Mouse (Mus musculus): ENCODE results near the gene Eppin. TPM values are rescaled to one million over a fixed set of nuclear protein-coding genes. Genes with fewer than 3 reads are reported as not detected.

Eppin gene
- polyA plus RNA-seq, 1 experiment = not detected

GRCm38 (mm10) chr2:164549338-164549737 lies 44.1 kb downstream of the Eppin start:
- no peaks in the 10 kb centered on the region for H3K4me1 ChIP-seq (ENCODE audit: control insufficient read depth, insufficient read depth, low read length)
- no peak overlapping the region for H3K27ac ChIP-seq (ENCODE audit: insufficient read depth, low read depth, low read length)
- no peak for TF ChIP-seq POLR2A (IDR thresholded peaks at IDR 0.05; ENCODE audit: insufficient read depth, low read depth, low read length)
- TF ChIP-seq CTCF (IDR thresholded peaks at IDR 0.05; ENCODE audit: insufficient read depth, low read depth, low read length) = no peak
- WGBS = 36% methylated on average over 4 of the region's 4 CpGs
- H3K4me3 ChIP-seq (ENCODE audit: insufficient read depth, low read depth, low read length) = no peak overlapping the region

- WGBS = 61% methylated on average over 5 of the region's 5 CpGs
Measured at GRCm38 (mm10) chr2:164544454-164545097, 48.8 kb downstream of the Eppin start.

GRCm38 (mm10) chr2:164543745-164544144 lies 49.6 kb downstream of the Eppin start:
- H3K4me1 ChIP-seq (ENCODE audit: control insufficient read depth, insufficient read depth, low read length) = no peaks in the 10 kb centered on the region
- H3K27ac ChIP-seq (ENCODE audit: insufficient read depth, low read depth, low read length) = no peak overlapping the region
- no peak overlapping the region for H3K4me3 ChIP-seq (ENCODE audit: insufficient read depth, low read depth, low read length)
- TF ChIP-seq POLR2A (IDR thresholded peaks at IDR 0.05; ENCODE audit: insufficient read depth, low read depth, low read length) (no peak), CTCF (IDR thresholded peaks at IDR 0.05; ENCODE audit: insufficient read depth, low read depth, low read length) (no peak)
- 60% methylated on average over 2 of the region's 2 CpGs for WGBS

More at GRCm38 (mm10) chr2:164544454-164545097, 48.8 kb downstream of the Eppin start:
- no peak overlapping the region for H3K4me3 ChIP-seq (ENCODE audit: insufficient read depth, low read depth, low read length)
- TF ChIP-seq CTCF (IDR thresholded peaks at IDR 0.05; ENCODE audit: insufficient read depth, low read depth, low read length) (no peak), POLR2A (IDR thresholded peaks at IDR 0.05; ENCODE audit: insufficient read depth, low read depth, low read length) (no peak)
- H3K27ac ChIP-seq (ENCODE audit: insufficient read depth, low read depth, low read length) = no peak overlapping the region
- no peaks in the 10 kb centered on the region for H3K4me1 ChIP-seq (ENCODE audit: control insufficient read depth, insufficient read depth, low read length)

GRCm38 (mm10) chr2:164542598-164542997 lies 50.8 kb downstream of the Eppin start:
- H3K27ac ChIP-seq (ENCODE audit: insufficient read depth, low read depth, low read length) = no peak overlapping the region
- no peak overlapping the region for H3K4me3 ChIP-seq (ENCODE audit: insufficient read depth, low read depth, low read length)
- TF ChIP-seq CTCF (IDR thresholded peaks at IDR 0.05; ENCODE audit: insufficient read depth, low read depth, low read length) (no peak), POLR2A (IDR thresholded peaks at IDR 0.05; ENCODE audit: insufficient read depth, low read depth, low read length) (no peak)
- WGBS = 81% methylated on average over 7 of the region's 7 CpGs
- H3K4me1 ChIP-seq (ENCODE audit: control insufficient read depth, insufficient read depth, low read length) = no peaks in the 10 kb centered on the region

GRCm38 (mm10) chr2:164542132-164542531 lies 51.3 kb downstream of the Eppin start:
- Histone ChIP-seq H3K27ac (ENCODE audit: insufficient read depth, low read depth, low read length) (no peak overlapping the region), H3K4me3 (ENCODE audit: insufficient read depth, low read depth, low read length) (no peak overlapping the region), H3K4me1 (ENCODE audit: control insufficient read depth, insufficient read depth, low read length) (no peaks in the 10 kb centered on the region)
- TF ChIP-seq CTCF (IDR thresholded peaks at IDR 0.05; ENCODE audit: insufficient read depth, low read depth, low read length) (no peak), POLR2A (IDR thresholded peaks at IDR 0.05; ENCODE audit: insufficient read depth, low read depth, low read length) (no peak)
- 54% methylated on average over 5 of the region's 5 CpGs for WGBS

- Histone ChIP-seq H3K4me1 (ENCODE audit: control insufficient read depth, insufficient read depth, low read length) (no peaks in the 10 kb centered on the region), H3K27ac (ENCODE audit: insufficient read depth, low read depth, low read length) (no peak overlapping the region), H3K4me3 (ENCODE audit: insufficient read depth, low read depth, low read length) (no peak overlapping the region)
- 36% methylated on average over 8 of the region's 8 CpGs for WGBS
- TF ChIP-seq CTCF (IDR thresholded peaks at IDR 0.05; ENCODE audit: insufficient read depth, low read depth, low read length) (no peak), POLR2A (IDR thresholded peaks at IDR 0.05; ENCODE audit: insufficient read depth, low read depth, low read length) (no peak)
Measured at GRCm38 (mm10) chr2:164540652-164541427, 52.6 kb downstream of the Eppin start.

Other genes with a start within 250 kb of the Eppin start
- gene Slpi, start 204.5 kb downstream of the Eppin start, polyA plus RNA-seq (2012; ENCODE audit: insufficient read depth, insufficient read length, low replicate concordance, missing spikeins) = not detected in 2 replicates
- gene Rbpjl, start 190.5 kb downstream of the Eppin start, polyA plus RNA-seq (2012; ENCODE audit: insufficient read depth, insufficient read length, low replicate concordance, missing spikeins) = not detected in 2 replicates
- gene Matn4, start 188.4 kb downstream of the Eppin start, polyA plus RNA-seq (2012; ENCODE audit: insufficient read depth, insufficient read length, low replicate concordance, missing spikeins) = not detected in 2 replicates
- gene Sdc4, start 149.7 kb downstream of the Eppin start, polyA plus RNA-seq (2012; ENCODE audit: insufficient read depth, insufficient read length, low replicate concordance, missing spikeins) = 124 TPM in 1 of 2 replicates, not detected in the other
- not detected in 2 replicates for gene Sys1, start 136.6 kb downstream of the Eppin start, polyA plus RNA-seq (2012; ENCODE audit: insufficient read depth, insufficient read length, low replicate concordance, missing spikeins)
- not detected in 2 replicates for gene Gm20458, start 132.6 kb downstream of the Eppin start, polyA plus RNA-seq (2012; ENCODE audit: insufficient read depth, insufficient read length, low replicate concordance, missing spikeins)
- not detected in 2 replicates for gene Trp53tg5, start 119.9 kb downstream of the Eppin start, polyA plus RNA-seq (2012; ENCODE audit: insufficient read depth, insufficient read length, low replicate concordance, missing spikeins)
- 84.6 TPM in 1 of 2 replicates, not detected in the other for gene Dbndd2, start 107.5 kb downstream of the Eppin start, polyA plus RNA-seq (2012; ENCODE audit: insufficient read depth, insufficient read length, low replicate concordance, missing spikeins)
- not detected in 2 replicates for gene Pigt, start 96.1 kb downstream of the Eppin start, polyA plus RNA-seq (2012; ENCODE audit: insufficient read depth, insufficient read length, low replicate concordance, missing spikeins)
- not detected in 2 replicates for gene Wfdc2, start 31.2 kb downstream of the Eppin start, polyA plus RNA-seq (2012; ENCODE audit: insufficient read depth, insufficient read length, low replicate concordance, missing spikeins)
- gene Spint3, start 20.1 kb downstream of the Eppin start, polyA plus RNA-seq (2012; ENCODE audit: insufficient read depth, insufficient read length, low replicate concordance, missing spikeins) = not detected in 2 replicates
- gene Wfdc6a, start 8.1 kb downstream of the Eppin start, polyA plus RNA-seq (2012; ENCODE audit: insufficient read depth, insufficient read length, low replicate concordance, missing spikeins) = not detected in 2 replicates
- not detected in 2 replicates for gene Wfdc6b, start 19.9 kb upstream of the Eppin start, polyA plus RNA-seq (2012; ENCODE audit: insufficient read depth, insufficient read length, low replicate concordance, missing spikeins)
- not detected in 2 replicates for gene Wfdc8, start 20.0 kb upstream of the Eppin start, polyA plus RNA-seq (2012; ENCODE audit: insufficient read depth, insufficient read length, low replicate concordance, missing spikeins)
- not detected in 2 replicates for gene Wfdc16, start 45.2 kb upstream of the Eppin start, polyA plus RNA-seq (2012; ENCODE audit: insufficient read depth, insufficient read length, low replicate concordance, missing spikeins)
- gene Wfdc10, start 62.5 kb upstream of the Eppin start, polyA plus RNA-seq (2012; ENCODE audit: insufficient read depth, insufficient read length, low replicate concordance, missing spikeins) = not detected in 2 replicates
- not detected in 2 replicates for gene Wfdc9, start 63.0 kb upstream of the Eppin start, polyA plus RNA-seq (2012; ENCODE audit: insufficient read depth, insufficient read length, low replicate concordance, missing spikeins)
- gene Wfdc11, start 80.5 kb upstream of the Eppin start, polyA plus RNA-seq (2012; ENCODE audit: insufficient read depth, insufficient read length, low replicate concordance, missing spikeins) = not detected in 2 replicates
- not detected in 2 replicates for gene Wfdc13, start 91.5 kb upstream of the Eppin start, polyA plus RNA-seq (2012; ENCODE audit: insufficient read depth, insufficient read length, low replicate concordance, missing spikeins)
- not detected in 2 replicates for gene Spint4, start 104.9 kb upstream of the Eppin start, polyA plus RNA-seq (2012; ENCODE audit: insufficient read depth, insufficient read length, low replicate concordance, missing spikeins)
- gene Spint5, start 121.7 kb upstream of the Eppin start, polyA plus RNA-seq (2012; ENCODE audit: insufficient read depth, insufficient read length, low replicate concordance, missing spikeins) = not detected in 2 replicates
- not detected in 2 replicates for gene Wfdc3, start 152.3 kb upstream of the Eppin start, polyA plus RNA-seq (2012; ENCODE audit: insufficient read depth, insufficient read length, low replicate concordance, missing spikeins)
- not detected in 2 replicates for gene Dnttip1, start 152.4 kb upstream of the Eppin start, polyA plus RNA-seq (2012; ENCODE audit: insufficient read depth, insufficient read length, low replicate concordance, missing spikeins)
- gene Ube2c, start 176.3 kb upstream of the Eppin start, polyA plus RNA-seq (2012; ENCODE audit: insufficient read depth, insufficient read length, low replicate concordance, missing spikeins) = not detected in 2 replicates
- gene Tnnc2, start 186.4 kb upstream of the Eppin start, polyA plus RNA-seq (2012; ENCODE audit: insufficient read depth, insufficient read length, low replicate concordance, missing spikeins) = not detected in 2 replicates
- gene Snx21, start 192.2 kb upstream of the Eppin start, polyA plus RNA-seq (2012; ENCODE audit: insufficient read depth, insufficient read length, low replicate concordance, missing spikeins) = not detected in 2 replicates
- not detected in 2 replicates for gene Acot8, start 211.3 kb upstream of the Eppin start, polyA plus RNA-seq (2012; ENCODE audit: insufficient read depth, insufficient read length, low replicate concordance, missing spikeins)
- not detected in 2 replicates for gene Zswim3, start 211.5 kb upstream of the Eppin start, polyA plus RNA-seq (2012; ENCODE audit: insufficient read depth, insufficient read length, low replicate concordance, missing spikeins)
- not detected in 2 replicates for gene Zswim1, start 229.1 kb upstream of the Eppin start, polyA plus RNA-seq (2012; ENCODE audit: insufficient read depth, insufficient read length, low replicate concordance, missing spikeins)
- not detected in 2 replicates for gene Spata25, start 234.9 kb upstream of the Eppin start, polyA plus RNA-seq (2012; ENCODE audit: insufficient read depth, insufficient read length, low replicate concordance, missing spikeins)
- not detected in 2 replicates for gene Ctsa, start 239.3 kb upstream of the Eppin start, polyA plus RNA-seq (2012; ENCODE audit: insufficient read depth, insufficient read length, low replicate concordance, missing spikeins)
- gene Neurl2, start 239.9 kb upstream of the Eppin start, polyA plus RNA-seq (2012; ENCODE audit: insufficient read depth, insufficient read length, low replicate concordance, missing spikeins) = not detected in 2 replicates

Data from olfactory bulb, adult 2 months (tissue).